Mouse (Mus musculus): ENCODE results near the gene Bcl2l10. TPM values are rescaled to one million over a fixed set of nuclear protein-coding genes. Genes with fewer than 3 reads are reported as not detected.
"Not testable (repeated sequence)": the region's sequence is repeated elsewhere in the genome, so short reads cannot be mapped to it uniquely, and the experiment has no call there.

Bcl2l10 gene
- total RNA-seq, 1 experiment from 2014 or later, result not detected

GRCm38 (mm10) chr9:75334440-75334839 lies 13.1 kb upstream of the Bcl2l10 start:
- no peak for ATAC-seq (replicated peaks; ENCODE audit: low read depth, poor library complexity, severe bottlenecking)

DNA sequence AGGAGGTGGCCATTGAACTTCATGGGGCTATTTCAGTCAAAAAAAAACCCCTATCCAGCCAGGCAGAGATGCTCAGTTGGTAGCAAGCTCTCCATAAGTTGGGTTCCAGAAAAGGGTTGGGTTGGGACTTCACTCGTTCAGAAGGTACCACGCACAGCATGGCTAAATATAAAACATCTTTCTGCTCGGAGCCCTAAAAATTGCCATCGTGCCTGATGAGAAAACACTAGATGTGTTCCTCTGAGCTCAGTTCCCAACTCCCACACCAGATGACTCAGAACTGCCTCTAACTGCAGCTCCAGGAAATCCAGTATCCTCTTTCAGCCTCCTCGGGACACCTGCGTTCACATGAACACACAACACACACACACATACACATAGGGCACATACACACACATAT lies 9.5 kb upstream of the Bcl2l10 start:
- ATAC-seq (replicated peaks; ENCODE audit: low read depth, poor library complexity, severe bottlenecking), result no peak

DNA sequence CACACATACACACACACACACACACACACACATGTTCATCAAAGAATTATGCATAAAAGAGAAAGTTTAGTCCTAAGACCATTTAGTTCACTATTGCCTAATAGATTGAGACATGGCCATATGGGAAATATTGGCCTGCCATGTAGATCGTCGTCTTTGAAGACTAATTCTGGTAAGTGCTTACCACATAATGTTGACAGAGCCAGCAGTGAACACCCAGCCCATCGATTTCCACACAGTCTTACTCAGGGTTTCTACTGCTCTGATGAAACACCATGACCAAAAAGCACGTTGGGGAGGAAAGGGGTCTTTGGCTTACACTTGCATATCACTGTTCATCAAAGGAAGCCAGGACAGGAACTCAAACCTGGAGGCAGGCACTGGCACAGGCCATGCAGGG lies 5.1 kb upstream of the Bcl2l10 start:
- ATAC-seq (replicated peaks; ENCODE audit: low read depth, poor library complexity, severe bottlenecking), result peak; percentile 39; the same call in 1 of the 2 replicates

DNA sequence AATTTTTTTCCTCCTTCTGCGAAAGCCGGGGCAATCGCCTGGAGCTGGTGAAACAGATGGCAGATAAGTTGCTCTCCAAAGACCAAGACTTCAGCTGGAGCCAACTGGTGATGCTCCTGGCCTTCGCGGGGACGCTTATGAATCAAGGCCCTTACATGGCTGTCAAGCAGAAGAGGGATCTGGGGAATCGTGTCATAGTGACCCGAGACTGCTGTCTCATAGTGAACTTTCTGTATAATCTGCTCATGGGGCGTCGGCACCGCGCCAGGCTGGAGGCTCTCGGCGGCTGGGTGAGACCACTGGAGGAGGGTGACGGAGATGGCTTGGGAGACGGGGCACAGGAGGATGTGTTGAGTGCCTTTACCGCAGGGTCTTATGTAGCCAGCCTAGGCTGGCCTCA lies 508 bp downstream of the Bcl2l10 start:
- no peak for ATAC-seq (replicated peaks; ENCODE audit: low read depth, poor library complexity, severe bottlenecking)

DNA sequence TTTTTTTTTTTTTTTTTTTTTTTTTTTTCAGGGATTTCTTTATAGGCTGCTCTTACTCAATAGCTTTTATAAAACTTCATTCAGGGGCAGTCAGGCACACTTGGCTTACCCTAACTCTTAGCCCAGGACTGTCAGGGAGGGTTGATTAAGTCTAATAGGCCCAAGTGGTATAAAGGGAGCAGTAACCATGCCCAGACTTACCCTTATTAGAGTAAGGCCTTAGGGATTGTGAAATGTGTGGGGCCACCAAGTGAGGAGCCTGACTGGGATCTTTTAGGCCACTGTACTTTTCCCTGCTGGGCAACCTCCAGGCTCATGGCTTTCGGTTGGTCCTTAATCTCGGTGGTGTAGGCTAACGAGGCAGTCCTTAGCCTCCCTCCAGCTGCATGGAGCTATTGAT lies 1.1 kb downstream of the Bcl2l10 start:
- ATAC-seq (replicated peaks; ENCODE audit: low read depth, poor library complexity, severe bottlenecking), result no peak

GRCm38 (mm10) chr9:75353094-75353493 lies 5.5 kb downstream of the Bcl2l10 start:
- no peak for ATAC-seq (replicated peaks; ENCODE audit: low read depth, poor library complexity, severe bottlenecking)

DNA sequence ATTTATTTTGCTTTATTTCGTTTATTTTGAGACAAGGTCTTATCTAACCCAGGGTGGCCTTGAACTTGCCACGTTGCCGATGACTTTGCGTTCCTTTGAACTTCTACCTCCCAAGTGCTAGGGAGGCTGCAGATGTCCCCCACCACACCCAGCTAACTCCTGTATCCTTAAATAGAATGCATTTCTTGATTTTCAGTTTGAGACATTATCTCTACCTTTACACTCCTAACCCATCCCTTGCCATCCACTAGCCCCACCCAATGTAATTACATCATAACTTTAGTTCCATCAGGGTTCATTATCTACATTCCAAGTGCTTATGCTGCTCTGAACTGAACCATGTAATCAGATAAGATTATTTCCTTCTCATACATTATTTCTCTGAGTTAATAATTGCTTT lies 8.2 kb downstream of the Bcl2l10 start:
- ATAC-seq (replicated peaks; ENCODE audit: low read depth, poor library complexity, severe bottlenecking), result no peak

DNA sequence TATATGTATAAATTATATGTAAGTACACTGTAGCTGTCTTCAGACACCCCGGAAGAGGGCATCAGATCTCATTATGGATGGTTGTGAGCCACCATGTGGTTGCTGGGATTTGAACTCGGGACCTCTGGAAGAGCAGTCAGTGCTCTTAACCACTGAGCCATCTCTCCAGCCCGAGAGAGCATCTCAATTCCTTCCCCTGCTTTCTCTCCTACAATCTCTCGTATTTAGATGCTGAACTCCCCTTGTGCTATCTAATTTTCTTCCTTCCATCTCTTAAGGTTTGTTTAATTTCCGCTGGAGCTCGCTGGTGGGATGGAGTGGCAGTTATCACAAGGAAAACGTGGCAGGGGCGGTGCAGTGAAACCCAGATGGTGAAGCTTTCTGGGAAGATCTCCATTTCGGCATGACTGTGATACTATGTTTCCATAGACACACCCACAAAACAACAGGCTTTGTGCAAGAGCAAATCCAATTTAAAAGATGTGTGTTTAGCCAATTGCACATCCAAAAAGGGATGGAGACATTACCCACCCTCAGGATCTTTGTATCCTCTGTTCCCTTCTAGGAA lies 9.6 kb downstream of the Bcl2l10 start:
- ATAC-seq (replicated peaks; ENCODE audit: low read depth, poor library complexity, severe bottlenecking), result no peak

DNA sequence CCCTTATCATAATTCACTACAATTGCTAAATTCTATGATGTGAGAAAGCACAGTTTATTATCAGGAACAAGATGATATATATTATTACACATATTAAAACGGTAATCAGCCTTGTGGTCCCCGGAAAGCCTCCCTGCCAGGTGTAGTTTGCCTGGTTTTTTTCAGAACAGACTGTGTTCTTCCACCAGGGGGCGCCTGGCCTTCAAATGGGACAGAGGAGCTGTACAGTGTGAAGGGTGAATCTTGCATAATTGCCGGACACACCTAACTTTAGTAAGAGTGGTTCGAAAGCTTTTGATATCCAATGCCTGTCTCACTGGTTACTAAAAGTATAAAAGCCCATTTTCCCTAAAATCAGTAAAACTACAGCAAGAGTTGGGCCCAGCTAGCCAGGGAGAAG lies 14.1 kb downstream of the Bcl2l10 start:
- ATAC-seq (replicated peaks; ENCODE audit: low read depth, poor library complexity, severe bottlenecking), result peak; percentile 70

DNA sequence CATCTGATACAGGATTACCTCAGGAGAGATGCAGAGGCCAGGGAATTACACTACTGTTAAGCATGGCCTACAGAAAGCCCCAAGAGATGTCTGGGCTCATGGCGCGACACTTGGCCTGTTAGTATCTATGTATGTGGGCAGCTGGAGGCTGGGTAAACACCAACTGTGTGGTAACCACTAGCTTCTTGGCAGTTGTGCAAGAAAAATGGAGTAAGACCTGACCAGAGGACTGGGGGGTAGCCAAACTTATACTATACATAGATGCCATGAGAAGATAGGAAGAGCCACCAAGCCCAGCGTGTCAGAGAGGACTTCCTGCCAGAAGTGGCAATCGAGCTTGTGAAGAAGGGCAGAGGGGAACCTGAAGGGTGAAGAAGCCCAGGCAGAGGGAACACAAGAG lies 14.6 kb downstream of the Bcl2l10 start:
- ATAC-seq (replicated peaks; ENCODE audit: low read depth, poor library complexity, severe bottlenecking), result peak; percentile 72

- ATAC-seq (replicated peaks; ENCODE audit: low read depth, poor library complexity, severe bottlenecking), result no peak
Observed at GRCm38 (mm10) chr9:75363001-75363400, 15.4 kb downstream of the Bcl2l10 start.

- ATAC-seq (replicated peaks; ENCODE audit: low read depth, poor library complexity, severe bottlenecking), result not testable (repeated sequence)
Observed at GRCm38 (mm10) chr9:75363702-75364101, 16.1 kb downstream of the Bcl2l10 start.

GRCm38 (mm10) chr9:75365195-75365594 lies 17.6 kb downstream of the Bcl2l10 start:
- no peak for ATAC-seq (replicated peaks; ENCODE audit: low read depth, poor library complexity, severe bottlenecking)

GRCm38 (mm10) chr9:75366191-75366590 lies 18.6 kb downstream of the Bcl2l10 start:
- no peak for ATAC-seq (replicated peaks; ENCODE audit: low read depth, poor library complexity, severe bottlenecking)

GRCm38 (mm10) chr9:75368779-75369178 lies 21.2 kb downstream of the Bcl2l10 start:
- ATAC-seq (replicated peaks; ENCODE audit: low read depth, poor library complexity, severe bottlenecking), result no peak

DNA sequence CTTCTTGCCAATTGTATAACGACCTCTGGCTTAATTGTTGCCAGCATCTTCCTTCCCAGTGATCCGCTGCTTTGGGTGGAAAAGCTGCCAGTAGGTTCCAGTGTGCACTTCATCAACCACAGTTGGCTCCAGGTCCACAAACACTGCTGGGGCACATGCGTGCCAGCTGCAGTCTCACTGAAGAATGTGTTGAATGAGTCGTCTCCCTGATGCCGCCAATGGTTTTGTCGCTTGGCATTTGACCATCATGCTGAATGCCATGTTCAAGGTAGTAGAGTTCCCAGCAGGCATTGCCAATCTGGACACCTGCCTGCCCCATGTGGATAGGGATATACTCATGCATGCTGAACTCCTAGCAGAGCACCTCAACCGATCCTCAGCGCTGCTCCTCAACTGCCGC lies 28.0 kb downstream of the Bcl2l10 start:
- no peak for ATAC-seq (replicated peaks; ENCODE audit: low read depth, poor library complexity, severe bottlenecking)

GRCm38 (mm10) chr9:75376428-75376827 lies 28.9 kb downstream of the Bcl2l10 start:
- no peak for ATAC-seq (replicated peaks; ENCODE audit: low read depth, poor library complexity, severe bottlenecking)

- no peak for ATAC-seq (replicated peaks; ENCODE audit: low read depth, poor library complexity, severe bottlenecking)
Observed at GRCm38 (mm10) chr9:75378774-75379173, 31.2 kb downstream of the Bcl2l10 start.

DNA sequence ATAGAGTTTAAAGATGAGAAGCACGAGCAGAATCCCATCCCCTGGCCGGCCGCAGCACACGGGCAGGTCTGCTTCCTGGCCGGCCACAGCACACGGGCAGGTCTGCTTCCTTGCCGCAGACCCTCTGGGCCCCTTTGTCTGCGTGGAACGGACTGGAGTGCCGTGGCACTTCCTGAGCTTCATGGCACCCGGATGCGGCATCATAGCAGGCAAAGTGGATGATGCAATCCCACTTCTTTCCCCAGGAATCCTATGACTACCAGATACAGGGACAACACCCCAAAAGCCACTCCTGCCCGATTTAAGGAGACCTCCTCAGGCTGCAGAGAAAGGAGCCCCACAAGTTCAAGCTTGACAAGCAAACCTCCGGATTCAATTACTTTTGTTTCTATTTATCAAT lies 35.3 kb downstream of the Bcl2l10 start:
- no peak for ATAC-seq (replicated peaks; ENCODE audit: low read depth, poor library complexity, severe bottlenecking)

DNA sequence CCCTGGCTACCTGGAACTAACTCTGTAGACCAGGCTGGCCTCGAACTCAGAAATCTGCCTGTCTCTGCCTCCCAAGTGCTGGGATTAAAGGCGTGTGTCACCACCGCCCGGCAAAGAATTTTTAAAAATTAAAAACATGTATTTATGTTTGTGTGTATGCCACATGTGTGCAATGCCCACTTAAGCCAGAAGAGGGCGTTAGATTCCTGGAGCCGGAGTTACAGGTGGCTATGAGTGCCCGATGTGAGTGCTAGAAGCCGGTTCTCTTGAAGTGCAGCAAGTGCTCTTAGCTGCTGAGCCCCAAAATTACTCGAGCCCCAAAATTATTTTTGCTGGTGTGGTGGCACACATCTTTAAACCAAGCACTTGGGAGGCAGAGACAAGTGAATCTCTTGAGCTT lies 36.2 kb downstream of the Bcl2l10 start:
- ATAC-seq (replicated peaks; ENCODE audit: low read depth, poor library complexity, severe bottlenecking), result no peak

DNA sequence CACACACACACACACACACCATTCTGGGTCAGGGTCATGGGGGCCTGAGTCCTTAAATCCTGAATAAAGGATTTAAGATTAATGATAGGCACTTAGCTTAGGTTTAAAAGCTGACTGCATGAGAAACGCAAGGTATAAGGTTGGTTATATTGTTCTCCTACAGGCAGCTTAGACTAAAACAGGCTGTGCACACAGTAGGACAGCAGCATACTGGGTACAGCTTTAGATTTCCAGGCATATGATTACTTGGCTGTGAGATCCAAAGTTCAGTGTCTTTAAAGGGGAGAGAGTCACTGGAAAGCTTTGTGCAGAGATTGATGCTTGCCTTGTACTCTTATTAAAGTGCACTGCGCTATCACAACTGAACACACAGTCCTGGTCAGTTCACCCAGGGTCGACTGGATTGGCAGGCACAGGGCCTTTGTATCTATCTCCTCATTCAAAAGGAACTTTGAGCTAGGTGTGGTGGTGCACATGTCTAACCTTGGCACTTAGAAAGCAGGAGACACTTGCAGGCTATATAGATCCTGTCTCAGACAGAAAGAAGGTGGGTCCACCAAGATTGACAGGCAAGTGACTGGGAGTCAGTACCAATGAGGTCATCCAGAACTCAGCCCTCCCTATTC lies 36.9 kb downstream of the Bcl2l10 start:
- no peak for ATAC-seq (replicated peaks; ENCODE audit: low read depth, poor library complexity, severe bottlenecking)
